Mouse (Mus musculus): ENCODE measurements at regions not wholly inside any gene's neighbourhood (a gene's known extent, or its start where the extent isn't known, plus 50 kb on each side); places are given as distances from the start of the nearest gene placed in this dataset.

DNA sequence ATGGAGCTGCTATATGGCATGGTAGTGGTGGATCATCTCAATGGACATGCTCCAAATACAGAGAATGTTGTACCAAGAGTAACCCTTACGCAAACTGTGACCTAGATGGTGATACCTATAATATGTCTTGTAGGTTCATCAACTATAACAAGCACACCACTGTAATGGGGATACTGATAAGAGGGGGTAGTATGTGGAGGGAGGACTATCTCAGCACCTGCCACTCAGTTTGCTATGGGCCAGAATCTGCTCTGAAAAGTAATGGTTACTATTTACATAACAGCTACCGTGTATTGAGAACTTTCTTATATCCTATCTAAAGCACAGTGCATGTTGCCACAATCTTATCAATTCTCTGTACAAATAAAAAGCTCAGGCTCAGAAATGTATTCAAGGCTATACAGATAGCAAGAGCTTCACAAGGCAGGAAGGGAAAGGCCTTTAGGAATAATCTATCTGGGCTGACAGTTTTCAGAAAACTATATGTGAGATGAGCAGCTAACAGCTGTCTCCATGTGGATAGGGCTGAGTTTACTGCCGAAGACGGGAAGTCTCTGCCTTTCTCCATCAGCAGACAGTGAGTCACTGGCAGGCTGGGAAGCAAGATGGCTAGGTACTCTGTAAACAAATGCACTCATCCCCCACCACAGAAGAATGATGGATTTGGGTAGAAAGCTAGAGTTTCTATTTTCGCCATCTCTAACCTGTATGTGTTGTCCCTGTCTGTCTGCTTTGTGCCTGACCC lies 77.1 kb upstream of the Nck2 start:
- DNase-seq (ENCODE audit: low spot score): no peak

DNA sequence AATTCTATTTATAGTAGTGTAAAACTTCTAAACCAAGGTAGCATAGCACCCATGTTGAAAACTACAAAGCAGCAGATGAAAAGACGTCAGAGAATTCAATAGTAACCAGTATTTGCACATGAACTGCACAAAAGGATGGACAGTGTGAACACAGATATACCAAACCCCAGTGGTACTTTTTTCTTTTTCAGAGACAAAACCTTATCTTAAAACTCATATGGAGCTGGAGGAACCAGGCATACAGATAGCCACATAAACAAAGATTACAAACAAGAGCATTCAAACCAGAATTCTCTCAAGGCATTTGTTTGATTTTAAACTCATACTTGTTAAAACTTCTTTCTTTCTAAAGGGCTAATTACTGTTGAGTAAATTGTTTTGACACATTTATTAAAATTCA lies 72.5 kb upstream of the Nck2 start:
- DNase-seq (ENCODE audit: low spot score): no peak

GRCm38 (mm10) chr1:43374946-43375345 lies 69.4 kb upstream of the Nck2 start:
- no peak for DNase-seq (ENCODE audit: low spot score)

DNA sequence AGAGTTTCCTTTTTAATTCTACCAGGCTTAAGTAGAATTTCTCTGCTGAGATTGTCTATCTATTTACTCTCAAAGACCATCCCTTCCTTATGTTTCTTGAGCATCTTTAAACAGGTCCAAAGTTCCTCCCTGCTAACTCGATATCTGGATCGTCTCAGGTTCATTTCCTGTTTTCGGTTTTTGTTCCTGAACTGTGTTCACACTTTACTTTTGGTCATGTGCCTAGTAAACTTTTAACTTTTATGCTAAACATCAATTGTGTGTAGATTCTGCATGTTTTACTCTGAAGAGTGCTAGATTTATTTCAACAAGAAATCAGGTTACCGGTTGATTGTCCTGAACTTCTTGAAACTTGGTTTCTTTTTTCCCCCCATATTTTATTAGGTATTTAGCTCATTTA lies 68.5 kb upstream of the Nck2 start:
- no peak for DNase-seq (ENCODE audit: low spot score)

- DNase-seq (ENCODE audit: low spot score): no peak
Measured at GRCm38 (mm10) chr1:43377491-43378263, 66.7 kb upstream of the Nck2 start.

- no peak for DNase-seq (ENCODE audit: low spot score)
Measured at GRCm38 (mm10) chr1:43385008-43385407, 59.4 kb upstream of the Nck2 start.

- DNase-seq (ENCODE audit: low spot score): no peak
Measured at GRCm38 (mm10) chr1:43394035-43394434, 50.3 kb upstream of the Nck2 start.

Measured in ovary, adult 18-20 months (tissue).